Mouse (Mus musculus) hindbrain, embryonic 14.5 days (tissue): ENCODE results near the gene Tnfsf8. TPM values are rescaled to one million over a fixed set of nuclear protein-coding genes. Genes with fewer than 3 reads are reported as not detected.

Experiments used
- ATAC-seq: fragments of 200-750 bp; cut with Nextera tagmentation; 2 replicates; pipeline ENCODE4 v1.8.0; 2017; ENCODE audit warnings: moderate number of reproducible peaks, mild to moderate bottlenecking, moderate TSS enrichment, moderate library complexity; ENCODE audit not compliant: low FRiP score
- DNase-seq: peaks from one replicate; pipeline ENCODE4 v3.0.0-alpha.2; 2015; ENCODE audit warnings: low spot score
- H3K27ac ChIP-seq: fragments of 300-500 bp; sonication (generic); 2 replicates; pipeline ENCODE4 v1.5.1; 2014; ENCODE audit warnings: mild to moderate bottlenecking, moderate library complexity
- H3K27me3 ChIP-seq: fragments of 300-500 bp; sonication (generic); 2 replicates; pipeline ENCODE4 v1.6.1; 2014; ENCODE audit warnings: mild to moderate bottlenecking, low read length, mixed read lengths; ENCODE audit not compliant: control insufficient read depth, insufficient read depth
- H3K36me3 ChIP-seq: fragments of 300-500 bp; sonication (generic); replicated peaks from 2 replicates; pipeline ENCODE4 v1.6.1; 2014; ENCODE audit not compliant: control insufficient read depth, insufficient read depth
- H3K4me1 ChIP-seq: fragments of 300-500 bp; sonication (generic); replicated peaks from 2 replicates; pipeline ENCODE4 v1.6.1; 2014; ENCODE audit warnings: antibody characterized with exemption, low read length, mixed read lengths; ENCODE audit not compliant: control insufficient read depth, insufficient read depth
- H3K4me2 ChIP-seq: fragments of 300-500 bp; sonication (generic); replicated peaks from 2 replicates; pipeline ENCODE4 v1.6.1; 2014; ENCODE audit warnings: mild to moderate bottlenecking, moderate library complexity
- H3K4me3 ChIP-seq: fragments of 300-500 bp; sonication (generic); replicated peaks from 2 replicates; pipeline ENCODE4 v1.5.1; 2014; ENCODE audit warnings: mild to moderate bottlenecking, low read length
- H3K9ac ChIP-seq: fragments of 300-500 bp; sonication (generic); 2 replicates; pipeline ENCODE4 v1.6.1; 2014
- H3K9me3 ChIP-seq: fragments of 300-500 bp; sonication (generic); 2 replicates; pipeline ENCODE4 v1.6.1; 2016; ENCODE audit warnings: low read length; ENCODE audit not compliant: control insufficient read depth
- WGBS: fragments of 180-500 bp; shearing (Covaris S2); extraction: QIAGEN DNeasy Blood & Tissue Kit; methylation state at CpG from one replicate; pipeline ENCODE4 v1.1.7; 2014; 5-methylcytosine and 5-hydroxymethylcytosine counted together
- polyA plus RNA-seq: library from polyadenylated mRNA; unstranded; fragments of >200 nt; fragmentation: Nextera tagmentation; extraction: Ambion mirVana; gene quantifications from 2 replicates; pipeline ENCODE4 v1.2.1, GENCODE M21; 2014

Gene Tnfsf8
- polyA plus RNA-seq, 1 experiment from 2014 or later, result not detected

- ATAC-seq (no peak), DNase-seq (no peak)
- no peaks in the 10 kb centered on the region for H3K36me3 ChIP-seq
- H3K27ac ChIP-seq, result no peak overlapping the region
- H3K4me3 ChIP-seq, result no peak overlapping the region
- H3K9me3 ChIP-seq, result no peaks in the 10 kb centered on the region
- no peak overlapping the region for H3K4me2 ChIP-seq
- WGBS, result 98% methylated on average over 1 of the region's 1 CpGs
- no peaks in the 10 kb centered on the region for H3K27me3 ChIP-seq
- H3K9ac ChIP-seq, result no peak overlapping the region
- H3K4me1 ChIP-seq, result no peaks in the 10 kb centered on the region
Measured at GRCm38 (mm10) chr4:63870678-63871077, 9.5 kb upstream of the Tnfsf8 start.

GRCm38 (mm10) chr4:63868770-63869169, 7.6 kb upstream of the Tnfsf8 start:
- 82% methylated on average over 2 of the region's 2 CpGs for WGBS
- H3K4me1 ChIP-seq, result no peaks in the 10 kb centered on the region
- DNase-seq (no peak), ATAC-seq (no peak)
- no peak overlapping the region for H3K4me3 ChIP-seq
- H3K27me3 ChIP-seq, result no peaks in the 10 kb centered on the region
- no peaks in the 10 kb centered on the region for H3K36me3 ChIP-seq
- no peaks in the 10 kb centered on the region for H3K9me3 ChIP-seq
- H3K27ac ChIP-seq, result no peak overlapping the region
- no peak overlapping the region for H3K9ac ChIP-seq
- no peak overlapping the region for H3K4me2 ChIP-seq

DNA sequence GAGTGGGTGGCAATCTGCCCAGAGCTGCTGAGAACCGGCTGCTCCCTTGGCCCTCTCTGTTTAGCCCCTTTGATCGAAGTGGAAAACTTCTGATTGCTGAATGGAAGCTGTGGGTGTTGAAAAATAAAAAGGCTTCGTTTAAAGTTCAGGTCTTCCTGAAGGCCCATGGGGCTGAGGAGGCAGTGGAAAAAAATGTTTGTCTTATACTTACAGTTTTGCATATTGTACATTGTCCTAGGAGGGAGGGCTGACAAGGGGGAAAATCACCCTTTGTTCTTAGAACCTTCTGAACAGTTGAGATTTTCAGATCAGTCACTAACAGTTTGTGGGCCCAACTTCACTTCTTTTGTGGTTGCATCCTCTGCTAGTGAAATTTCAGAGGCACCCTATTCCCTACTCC, 1.8 kb upstream of the Tnfsf8 start:
- no peaks in the 10 kb centered on the region for H3K9me3 ChIP-seq
- H3K36me3 ChIP-seq, result no peaks in the 10 kb centered on the region
- H3K4me1 ChIP-seq, result no peaks in the 10 kb centered on the region
- 64% methylated on average over 3 of the region's 3 CpGs for WGBS
- DNase-seq (no peak), ATAC-seq (no peak)
- no peak overlapping the region for H3K4me3 ChIP-seq
- no peak overlapping the region for H3K9ac ChIP-seq
- H3K27me3 ChIP-seq, result no peaks in the 10 kb centered on the region
- H3K4me2 ChIP-seq, result no peak overlapping the region
- H3K27ac ChIP-seq, result no peak overlapping the region

DNA sequence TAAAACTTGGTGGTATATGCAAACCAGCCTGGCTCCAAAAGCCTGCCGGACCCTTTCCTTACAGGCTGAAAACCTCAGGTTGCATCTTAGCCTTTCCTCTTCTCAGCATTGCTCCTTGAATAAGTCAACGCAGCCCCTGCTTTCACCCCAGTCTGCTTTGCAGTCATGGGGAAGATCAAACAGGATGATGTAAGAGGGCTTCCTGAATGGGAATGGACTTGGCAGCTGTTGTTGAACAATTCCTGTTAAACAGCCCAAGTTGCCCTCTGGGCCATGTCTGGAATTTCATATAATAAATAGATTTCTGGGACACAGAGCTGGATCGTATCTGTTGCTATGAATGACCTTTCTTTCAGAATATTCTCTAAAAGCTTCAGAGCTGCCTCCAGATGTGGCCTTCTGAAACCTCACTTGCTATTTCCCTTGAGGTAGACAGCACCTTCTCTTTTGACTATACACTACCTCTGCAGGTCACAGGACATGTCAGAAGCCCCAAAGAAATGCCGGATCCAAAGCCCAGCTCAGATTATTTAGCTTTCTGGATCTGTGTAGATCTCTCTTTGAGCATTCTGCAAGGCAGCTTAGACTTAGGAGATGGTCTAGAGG, 1.0 kb upstream of the Tnfsf8 start:
- Histone ChIP-seq H3K9ac (no peak overlapping the region), H3K4me2 (no peak overlapping the region), H3K9me3 (no peaks in the 10 kb centered on the region), H3K4me1 (no peaks in the 10 kb centered on the region), H3K36me3 (no peaks in the 10 kb centered on the region), H3K4me3 (no peak overlapping the region), H3K27me3 (no peaks in the 10 kb centered on the region), H3K27ac (no peak overlapping the region)
- no peak for DNase-seq
- WGBS, result 79% methylated on average over 4 of the region's 4 CpGs
- ATAC-seq, result no peak

DNA sequence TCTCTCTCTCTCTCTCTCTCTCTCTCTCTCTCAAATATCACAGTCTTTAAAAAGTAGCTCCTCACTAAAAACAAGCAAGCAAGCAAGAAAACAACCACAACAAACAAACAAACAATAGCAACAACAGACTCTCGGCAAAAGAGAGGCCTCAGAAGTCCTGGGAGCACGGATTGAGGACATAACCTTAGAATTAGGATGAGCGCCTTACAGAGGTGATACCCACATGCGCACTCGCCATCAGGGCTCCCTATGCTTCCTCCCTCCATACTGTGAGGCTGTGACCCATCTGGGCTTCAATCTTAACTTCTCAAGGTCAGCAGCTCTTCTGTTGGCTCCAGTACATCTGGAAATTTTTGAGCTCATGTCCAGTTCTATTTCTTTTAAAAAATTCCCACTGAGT, 911 bp downstream of the Tnfsf8 start:
- H3K9ac ChIP-seq, result no peak overlapping the region
- DNase-seq (no peak), ATAC-seq (no peak)
- H3K27me3 ChIP-seq, result no peaks in the 10 kb centered on the region
- WGBS, result 82% methylated on average over 5 of the region's 5 CpGs
- no peaks in the 10 kb centered on the region for H3K36me3 ChIP-seq
- H3K4me2 ChIP-seq, result no peak overlapping the region
- no peak overlapping the region for H3K27ac ChIP-seq
- no peak overlapping the region for H3K4me3 ChIP-seq
- H3K9me3 ChIP-seq, result no peaks in the 10 kb centered on the region
- no peaks in the 10 kb centered on the region for H3K4me1 ChIP-seq

DNA sequence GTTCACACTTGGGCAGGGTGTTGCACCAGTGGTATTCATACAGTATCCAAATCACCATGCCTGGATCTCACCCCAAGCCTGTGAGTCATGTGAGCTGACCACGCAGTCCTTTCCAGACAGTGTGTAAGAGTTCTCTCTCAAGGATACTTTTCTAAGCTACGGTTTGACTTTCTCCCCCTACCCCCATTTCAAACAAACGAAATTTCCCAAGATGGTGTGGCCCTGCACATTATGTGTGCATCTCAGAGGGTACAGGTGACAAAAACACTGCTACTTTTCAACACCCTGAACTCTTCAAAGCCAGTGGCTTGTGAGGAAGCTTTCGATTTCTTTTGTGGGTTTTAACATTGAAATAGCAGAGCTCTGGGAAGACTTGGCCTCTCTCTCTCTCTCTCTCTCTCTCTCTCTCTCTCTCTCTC, 1.4 kb downstream of the Tnfsf8 start:
- Histone ChIP-seq H3K9me3 (no peaks in the 10 kb centered on the region), H3K9ac (no peak overlapping the region), H3K4me1 (no peaks in the 10 kb centered on the region), H3K27me3 (no peaks in the 10 kb centered on the region), H3K36me3 (no peaks in the 10 kb centered on the region), H3K4me3 (no peak overlapping the region), H3K27ac (no peak overlapping the region), H3K4me2 (no peak overlapping the region)
- 93% methylated on average over 4 of the region's 4 CpGs for WGBS
- ATAC-seq (no peak), DNase-seq (no peak)

DNA sequence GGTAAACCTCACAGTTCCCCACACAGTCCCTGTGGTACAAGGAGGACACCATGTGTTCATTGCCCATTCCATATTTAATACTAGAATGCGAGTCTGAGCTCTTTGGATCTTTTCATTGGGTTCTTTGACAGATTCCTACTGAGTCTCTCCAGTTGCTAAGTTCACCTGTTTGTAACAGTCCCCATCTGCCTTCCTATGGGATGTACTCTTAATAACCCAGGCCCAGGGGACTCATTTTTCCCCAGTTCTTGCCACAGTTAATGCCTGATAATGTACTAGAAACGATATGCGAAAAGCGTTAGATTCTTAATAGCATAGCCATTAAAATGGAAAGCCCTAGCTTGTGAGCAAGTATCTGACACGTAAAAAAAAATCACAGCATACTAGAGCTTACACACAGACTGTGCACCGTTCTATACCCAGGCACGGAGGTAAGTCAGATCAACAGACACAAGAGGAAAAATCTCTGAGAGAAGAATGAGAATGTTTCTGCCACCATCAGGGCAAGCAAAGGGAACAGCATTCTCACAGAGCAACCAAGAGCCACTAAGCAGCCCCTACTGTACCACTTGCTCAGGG, 2.4 kb downstream of the Tnfsf8 start:
- H3K4me1 ChIP-seq, result no peaks in the 10 kb centered on the region
- H3K4me2 ChIP-seq, result no peak overlapping the region
- H3K36me3 ChIP-seq, result no peaks in the 10 kb centered on the region
- no peak for ATAC-seq
- no peaks in the 10 kb centered on the region for H3K9me3 ChIP-seq
- no peak overlapping the region for H3K4me3 ChIP-seq
- WGBS, result 76% methylated on average over 7 of the region's 7 CpGs
- no peak for DNase-seq
- no peak overlapping the region for H3K27ac ChIP-seq
- H3K9ac ChIP-seq, result no peak overlapping the region
- H3K27me3 ChIP-seq, result no peaks in the 10 kb centered on the region

DNA sequence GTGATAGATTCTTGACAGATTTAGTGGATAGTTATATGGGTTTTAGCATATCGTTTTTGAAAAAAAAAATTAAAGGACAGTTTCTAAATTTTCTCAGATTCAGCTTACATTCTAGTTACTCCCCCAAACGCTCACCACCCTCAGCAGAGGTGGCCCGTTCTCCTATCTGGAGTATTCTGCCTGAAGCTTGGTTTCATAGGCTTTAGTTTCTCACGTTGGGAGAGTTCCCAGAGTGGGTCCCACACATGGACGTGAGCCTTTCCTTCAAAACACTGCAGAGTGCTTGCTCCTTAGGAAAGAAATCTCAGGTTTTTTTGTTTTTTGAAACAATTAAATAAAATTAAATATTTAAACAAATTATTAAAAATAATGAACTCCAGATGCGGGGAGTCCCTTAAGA, 4.4 kb downstream of the Tnfsf8 start:
- H3K4me3 ChIP-seq, result no peak overlapping the region
- no peaks in the 10 kb centered on the region for H3K36me3 ChIP-seq
- H3K4me2 ChIP-seq, result no peak overlapping the region
- no peaks in the 10 kb centered on the region for H3K27me3 ChIP-seq
- no peak overlapping the region for H3K27ac ChIP-seq
- no peak overlapping the region for H3K9ac ChIP-seq
- no peaks in the 10 kb centered on the region for H3K4me1 ChIP-seq
- no peaks in the 10 kb centered on the region for H3K9me3 ChIP-seq
- 86% methylated on average over 6 of the region's 6 CpGs for WGBS
- DNase-seq (no peak), ATAC-seq (no peak)

DNA sequence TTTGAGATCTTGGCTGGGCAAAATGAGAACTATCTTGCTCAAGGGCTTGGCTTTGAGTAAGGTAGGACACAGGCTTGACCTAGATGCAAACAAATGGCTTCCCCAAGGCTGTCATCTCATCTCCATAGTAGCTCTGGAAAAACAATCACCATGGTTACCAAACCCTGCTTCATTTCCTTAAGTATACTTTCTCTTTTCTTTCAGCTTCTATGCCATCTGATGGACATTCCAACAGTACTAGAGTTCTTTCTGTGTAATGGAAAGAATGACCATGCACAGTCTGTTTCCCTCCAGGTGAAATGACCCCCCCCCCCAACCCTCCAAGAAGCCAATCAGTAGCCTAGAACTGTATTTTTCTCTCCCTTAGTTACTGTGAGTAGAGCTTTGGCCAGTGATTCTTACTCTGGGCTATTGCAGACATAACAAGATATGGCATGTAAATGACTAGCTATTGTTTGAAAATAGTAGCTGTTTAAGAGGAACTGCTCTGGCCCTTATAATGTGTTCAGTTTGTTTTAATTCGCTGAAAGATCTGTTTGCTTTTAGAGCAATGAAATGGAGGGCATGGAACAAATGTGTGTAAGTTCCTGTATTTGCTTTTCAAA, 7.3 kb downstream of the Tnfsf8 start:
- Histone ChIP-seq H3K36me3 (no peaks in the 10 kb centered on the region), H3K9me3 (no peaks in the 10 kb centered on the region), H3K27me3 (no peaks in the 10 kb centered on the region), H3K27ac (no peak overlapping the region), H3K9ac (no peak overlapping the region), H3K4me1 (no peaks in the 10 kb centered on the region), H3K4me2 (no peak overlapping the region), H3K4me3 (no peak overlapping the region)
- WGBS, result 81% methylated on average over 1 of the region's 1 CpGs
- no peak for DNase-seq
- ATAC-seq, result no peak
